Mouse (Mus musculus): Measurements from ENCODE around the gene Mup13.
"Not testable (repeated sequence)": the region's sequence is repeated elsewhere in the genome, so short reads cannot be mapped to it uniquely, and the experiment has no call there.

Gene Mup13

DNA sequence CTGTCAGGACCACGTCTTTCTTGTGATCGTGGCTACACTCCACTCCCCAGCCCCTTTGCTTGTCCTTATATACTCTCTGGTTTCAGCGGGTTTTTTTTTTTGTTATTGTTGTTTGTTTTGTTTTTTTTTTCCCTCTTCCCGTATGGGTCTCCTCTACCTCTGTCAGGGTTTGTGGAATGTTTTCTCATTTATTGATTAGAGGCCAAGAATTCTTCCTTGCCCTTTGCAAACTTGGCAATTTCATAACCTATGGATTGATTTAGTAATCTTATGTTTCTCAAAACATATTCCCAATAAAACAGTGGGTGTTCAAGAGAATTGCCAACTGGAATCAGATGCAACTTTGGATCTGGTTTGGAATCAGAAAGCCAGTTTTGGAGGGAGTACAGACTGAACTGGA is at the start of gene Mup13:
TSS of gene Mup13 (minus strand) at position 101 of the 400 bp plus-strand sequence.
- DNase-seq, result not testable (repeated sequence)

Data from right cerebral cortex, postnatal 14 days (tissue).